Mouse (Mus musculus) hindbrain, embryonic 14.5 days (tissue): Measurements from ENCODE around the gene Rgs17. TPM values are rescaled to one million over a fixed set of nuclear protein-coding genes. Genes with fewer than 3 reads are reported as not detected.
A peak's percentile ranks its signal among the peaks of the same experiment; 100 is the strongest.
"Not testable (repeated sequence)": the region's sequence is repeated elsewhere in the genome, so short reads cannot be mapped to it uniquely, and the experiment has no call there.

Source experiments
- ATAC-seq: fragments of 200-750 bp; cut with Nextera tagmentation; 2 replicates; pipeline ENCODE4 v1.8.0; 2017; ENCODE audit warnings: moderate number of reproducible peaks, mild to moderate bottlenecking, moderate TSS enrichment, moderate library complexity; ENCODE audit not compliant: low FRiP score
- DNase-seq: peaks from one replicate; pipeline ENCODE4 v3.0.0-alpha.2; 2015; ENCODE audit warnings: low spot score
- H3K27ac ChIP-seq: fragments of 300-500 bp; sonication (generic); 2 replicates; pipeline ENCODE4 v1.5.1; 2014; ENCODE audit warnings: mild to moderate bottlenecking, moderate library complexity
- H3K27me3 ChIP-seq: fragments of 300-500 bp; sonication (generic); 2 replicates; pipeline ENCODE4 v1.6.1; 2014; ENCODE audit warnings: mild to moderate bottlenecking, low read length, mixed read lengths; ENCODE audit not compliant: control insufficient read depth, insufficient read depth
- H3K36me3 ChIP-seq: fragments of 300-500 bp; sonication (generic); replicated peaks from 2 replicates; pipeline ENCODE4 v1.6.1; 2014; ENCODE audit not compliant: control insufficient read depth, insufficient read depth
- H3K4me1 ChIP-seq: fragments of 300-500 bp; sonication (generic); replicated peaks from 2 replicates; pipeline ENCODE4 v1.6.1; 2014; ENCODE audit warnings: antibody characterized with exemption, low read length, mixed read lengths; ENCODE audit not compliant: control insufficient read depth, insufficient read depth
- H3K4me2 ChIP-seq: fragments of 300-500 bp; sonication (generic); replicated peaks from 2 replicates; pipeline ENCODE4 v1.6.1; 2014; ENCODE audit warnings: mild to moderate bottlenecking, moderate library complexity
- H3K4me3 ChIP-seq: fragments of 300-500 bp; sonication (generic); replicated peaks from 2 replicates; pipeline ENCODE4 v1.5.1; 2014; ENCODE audit warnings: mild to moderate bottlenecking, low read length
- H3K9ac ChIP-seq: fragments of 300-500 bp; sonication (generic); 2 replicates; pipeline ENCODE4 v1.6.1; 2014
- H3K9me3 ChIP-seq: fragments of 300-500 bp; sonication (generic); 2 replicates; pipeline ENCODE4 v1.6.1; 2016; ENCODE audit warnings: low read length; ENCODE audit not compliant: control insufficient read depth
- WGBS: fragments of 180-500 bp; shearing (Covaris S2); extraction: QIAGEN DNeasy Blood & Tissue Kit; methylation state at CpG from one replicate; pipeline ENCODE4 v1.1.7; 2014; 5-methylcytosine and 5-hydroxymethylcytosine counted together
- polyA plus RNA-seq: library from polyadenylated mRNA; unstranded; fragments of >200 nt; fragmentation: Nextera tagmentation; extraction: Ambion mirVana; gene quantifications from 2 replicates; pipeline ENCODE4 v1.2.1, GENCODE M21; 2014

Gene Rgs17
- polyA plus RNA-seq, result 29.1 and 29.5 TPM in 2 replicates

- DNase-seq (peak; percentile 73), ATAC-seq (peak; percentile 93)
- Histone ChIP-seq H3K4me2 (peak within 1 kb of the TSS; percentile 67), H3K27me3 (no peaks in the 10 kb centered on the region), H3K4me3 (peak within 1 kb of the TSS; percentile 86), H3K9ac (peak within 1 kb of the TSS; percentile 91), H3K36me3 (0 out of 2 replicates have a peak, but pooled peaks cover 3% of the 10 kb centered on the region), H3K27ac (peak within 1 kb of the TSS; percentile 73), H3K4me1 (peaks cover 10% of the 10 kb centered on the region; the same call in 1 of the 2 replicates), H3K9me3 (no peaks in the 10 kb centered on the region)
- WGBS, result under 1% methylated on average over 24 of the region's 35 CpGs
Measured at GRCm38 (mm10) chr10:5922294-5922828, at the start of gene Rgs17. TSS of gene Rgs17 (minus strand) at chr10:5922400.

- WGBS, result 78% methylated on average over 2 of the region's 2 CpGs
- H3K4me2 ChIP-seq, result no peak overlapping the region
- H3K27ac ChIP-seq, result no peak overlapping the region
- no peaks in the 10 kb centered on the region for H3K4me1 ChIP-seq
- H3K9me3 ChIP-seq, result no peaks in the 10 kb centered on the region
- H3K4me3 ChIP-seq, result no peak overlapping the region
- DNase-seq (no peak), ATAC-seq (no peak)
- H3K27me3 ChIP-seq, result no peaks in the 10 kb centered on the region
- no peaks in the 10 kb centered on the region for H3K36me3 ChIP-seq
- H3K9ac ChIP-seq, result no peak overlapping the region
Measured at GRCm38 (mm10) chr10:5967655-5968054, 45.5 kb upstream of the Rgs17 start.

- not testable (repeated sequence) for H3K27me3 ChIP-seq, DNase-seq, ATAC-seq, H3K4me3 ChIP-seq, H3K27ac ChIP-seq, H3K36me3 ChIP-seq, H3K9me3 ChIP-seq, H3K9ac ChIP-seq, H3K4me1 ChIP-seq, H3K4me2 ChIP-seq
Measured at GRCm38 (mm10) chr10:5953787-5954186, 31.6 kb upstream of the Rgs17 start.

GRCm38 (mm10) chr10:5924261-5924660, 2.1 kb upstream of the Rgs17 start:
- 89% methylated on average over 5 of the region's 5 CpGs for WGBS

GRCm38 (mm10) chr10:5923096-5923495, 896 bp upstream of the Rgs17 start:
- H3K4me3 ChIP-seq, result no peak overlapping the region
- DNase-seq, result peak; percentile 48
- H3K27me3 ChIP-seq, result no peaks in the 10 kb centered on the region
- peak; percentile 25; the same call in 1 of the 2 replicates for ATAC-seq
- no peak overlapping the region for H3K27ac ChIP-seq
- no peaks in the 10 kb centered on the region for H3K9me3 ChIP-seq
- peak overlapping the region; percentile 67; the same call in 1 of the 2 replicates for H3K4me2 ChIP-seq
- H3K36me3 ChIP-seq, result 0 out of 2 replicates have a peak, but pooled peaks cover 3% of the 10 kb centered on the region
- 8% methylated on average over 9 of the region's 9 CpGs for WGBS
- peaks cover 10% of the 10 kb centered on the region; the same call in 1 of the 2 replicates for H3K4me1 ChIP-seq
- no peak overlapping the region for H3K9ac ChIP-seq

More at GRCm38 (mm10) chr10:5924261-5924660, 2.1 kb upstream of the Rgs17 start:
- no peak overlapping the region for H3K4me2 ChIP-seq
- no peaks in the 10 kb centered on the region for H3K9me3 ChIP-seq
- DNase-seq (no peak), ATAC-seq (no peak)
- no peaks in the 10 kb centered on the region for H3K27me3 ChIP-seq
- H3K4me1 ChIP-seq, result peaks cover 10% of the 10 kb centered on the region; the same call in 1 of the 2 replicates
- no peak overlapping the region for H3K9ac ChIP-seq
- H3K4me3 ChIP-seq, result no peak overlapping the region
- H3K36me3 ChIP-seq, result no peaks in the 10 kb centered on the region
- no peak overlapping the region for H3K27ac ChIP-seq

GRCm38 (mm10) chr10:5921771-5922170, 429 bp downstream of the Rgs17 start:
- Histone ChIP-seq H3K9me3 (no peaks in the 10 kb centered on the region), H3K36me3 (0 out of 2 replicates have a peak, but pooled peaks cover 3% of the 10 kb centered on the region), H3K9ac (peak overlapping the region; percentile 91), H3K4me2 (peak overlapping the region; percentile 67), H3K4me1 (peaks cover 10% of the 10 kb centered on the region; the same call in 1 of the 2 replicates), H3K27ac (peak overlapping the region; percentile 73), H3K27me3 (no peaks in the 10 kb centered on the region), H3K4me3 (peak overlapping the region; percentile 86)
- under 1% methylated on average over 31 of the region's 31 CpGs for WGBS
- peak; percentile 33 for ATAC-seq
- no peak for DNase-seq

GRCm38 (mm10) chr10:5921031-5921551, 1.1 kb downstream of the Rgs17 start:
- Histone ChIP-seq H3K27ac (peak overlapping the region; percentile 73), H3K9ac (peak overlapping the region; percentile 91), H3K36me3 (0 out of 2 replicates have a peak, but pooled peaks cover 3% of the 10 kb centered on the region), H3K4me1 (peaks cover 10% of the 10 kb centered on the region; the same call in 1 of the 2 replicates), H3K4me2 (peak overlapping the region; percentile 67), H3K4me3 (peak overlapping the region; percentile 86), H3K27me3 (no peaks in the 10 kb centered on the region), H3K9me3 (no peaks in the 10 kb centered on the region)
- DNase-seq, result peak; percentile 39
- WGBS, result 2% methylated on average over 12 of the region's 12 CpGs
- ATAC-seq, result peak; percentile 51

- no peak for DNase-seq
- H3K4me3 ChIP-seq, result no peak overlapping the region
- WGBS, result 90% methylated on average over 2 of the region's 2 CpGs
Measured at GRCm38 (mm10) chr10:5904399-5904798, 17.8 kb downstream of the Rgs17 start.

GRCm38 (mm10) chr10:5901777-5902176, 20.4 kb downstream of the Rgs17 start:
- no peak for DNase-seq
- Histone ChIP-seq H3K9me3 (no peaks in the 10 kb centered on the region), H3K4me1 (no peaks in the 10 kb centered on the region), H3K27me3 (no peaks in the 10 kb centered on the region), H3K27ac (no peak overlapping the region), H3K9ac (no peak overlapping the region), H3K4me2 (no peak overlapping the region), H3K4me3 (no peak overlapping the region), H3K36me3 (no peaks in the 10 kb centered on the region; the same call in 1 of the 2 replicates)
- 76% methylated on average over 4 of the region's 4 CpGs for WGBS
- no peak for ATAC-seq

More at GRCm38 (mm10) chr10:5904399-5904798, 17.8 kb downstream of the Rgs17 start:
- no peak overlapping the region for H3K4me2 ChIP-seq
- H3K27me3 ChIP-seq, result no peaks in the 10 kb centered on the region
- 0 out of 2 replicates have a peak, but pooled peaks cover 4% of the 10 kb centered on the region for H3K4me1 ChIP-seq
- H3K27ac ChIP-seq, result no peak overlapping the region
- H3K36me3 ChIP-seq, result no peaks in the 10 kb centered on the region; the same call in 1 of the 2 replicates
- no peaks in the 10 kb centered on the region for H3K9me3 ChIP-seq
- no peak for ATAC-seq
- no peak overlapping the region for H3K9ac ChIP-seq
